Mouse (Mus musculus) kidney, adult 2 months (tissue): ENCODE results near the gene Pank2.

ENCODE experiments used
- CTCF ChIP-seq: fragments of 200-500 bp; conservative IDR thresholded peaks from 2 replicates; pipeline ENCODE4 v1.5.1; 2011; ENCODE audit warnings: low read depth, mild to moderate bottlenecking, control low read depth, low read length, moderate library complexity, mixed read lengths; ENCODE audit not compliant: insufficient read depth, insufficient read length
- POLR2A ChIP-seq: fragments of 200-500 bp; IDR thresholded peaks from one replicate; pipeline ENCODE4 v1.6.1; 2011; ENCODE audit warnings: low read depth, low read length, control low read depth

GRCm38 (mm10) chr2:131227243-131227642 is 35.1 kb upstream of the Pank2 start:
- TF ChIP-seq CTCF (no peak), POLR2A (no peak)
